Mouse (Mus musculus) E14TG2a.4 (cell line): ENCODE data around the gene Slc43a2.

ENCODE experiments used
- CTCF ChIP-seq: conservative IDR thresholded peaks from 2 replicates; pipeline ENCODE4 v1.5.1; 2014; ENCODE audit warnings: low read length
- NANOG ChIP-seq: IDR thresholded peaks from 2 replicates; pipeline ENCODE4 v1.6.1; 2014; ENCODE audit warnings: borderline replicate concordance, low read length, mixed read lengths
- POU5F1 ChIP-seq: IDR thresholded peaks from 2 replicates; pipeline ENCODE4 v1.6.1; 2014; ENCODE audit warnings: low read length, borderline replicate concordance

DNA sequence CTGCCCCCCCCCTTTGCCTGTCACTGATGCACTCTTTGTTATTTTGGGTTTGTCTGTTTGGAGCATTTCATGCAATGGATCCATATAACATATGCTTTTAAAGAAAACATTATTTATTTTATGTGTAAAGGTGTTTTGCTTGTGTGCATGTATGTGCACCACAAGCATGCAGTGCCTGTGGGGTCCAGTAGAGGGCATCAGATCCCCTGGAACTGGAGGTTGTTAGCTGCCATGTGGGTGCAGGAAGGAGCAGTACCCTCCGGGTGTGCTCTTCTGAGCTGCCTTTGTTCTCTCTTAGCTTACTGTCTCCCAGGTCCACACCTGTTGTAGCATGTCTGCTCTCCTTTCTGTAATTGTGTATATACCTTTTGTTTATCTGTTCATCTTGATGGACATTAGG, 26.6 kb downstream of the Slc43a2 start:
- peak; percentile 97 for TF ChIP-seq CTCF
- no peak for TF ChIP-seq NANOG
- TF ChIP-seq POU5F1 = no peak
